Mouse (Mus musculus) lung, embryonic 15.5 days (tissue): ENCODE data around the gene Bahd1. TPM values are rescaled to one million over a fixed set of nuclear protein-coding genes. Genes with fewer than 3 reads are reported as not detected.

Experiments
- ATAC-seq: fragments of 200-750 bp; cut with Nextera tagmentation; 2 replicates; pipeline ENCODE4 v1.8.0; 2017; ENCODE audit warnings: moderate number of reproducible peaks, borderline replicate concordance; ENCODE audit not compliant: low FRiP score, low TSS enrichment; ENCODE audit errors: extremely low read depth
- H3K27ac ChIP-seq: fragments of 300-500 bp; sonication (generic); 2 replicates; pipeline ENCODE4 v1.5.1; 2015; ENCODE audit warnings: moderate library complexity, mild to moderate bottlenecking, inconsistent platforms
- H3K27me3 ChIP-seq: fragments of 300-500 bp; sonication (generic); 2 replicates; pipeline ENCODE4 v1.6.1; 2015; ENCODE audit warnings: inconsistent platforms
- H3K36me3 ChIP-seq: fragments of 300-500 bp; sonication (generic); 2 replicates; pipeline ENCODE4 v1.6.1; 2015; ENCODE audit warnings: inconsistent platforms
- H3K4me1 ChIP-seq: fragments of 300-500 bp; sonication (generic); 2 replicates; pipeline ENCODE4 v1.6.1; 2015; ENCODE audit warnings: inconsistent platforms
- H3K4me2 ChIP-seq: fragments of 300-500 bp; sonication (generic); 2 replicates; pipeline ENCODE4 v1.6.1; 2015; ENCODE audit warnings: inconsistent platforms, mild to moderate bottlenecking, moderate library complexity
- H3K4me3 ChIP-seq: fragments of 300-500 bp; sonication (generic); 2 replicates; pipeline ENCODE4 v1.5.1; 2015; ENCODE audit warnings: mild to moderate bottlenecking, inconsistent platforms
- H3K9ac ChIP-seq: fragments of 300-500 bp; sonication (generic); 2 replicates; pipeline ENCODE4 v1.6.1; 2015; ENCODE audit warnings: inconsistent platforms
- H3K9me3 ChIP-seq: fragments of 300-500 bp; sonication (generic); 2 replicates; pipeline ENCODE4 v1.6.1; 2016; ENCODE audit warnings: inconsistent platforms
- WGBS: fragments of 180-500 bp; shearing (Covaris S2); methylation state at CpG from one replicate; pipeline ENCODE4 v1.1.7; 2015; 5-methylcytosine and 5-hydroxymethylcytosine counted together
- polyA plus RNA-seq: library from polyadenylated mRNA; unstranded; fragments of >200 nt; fragmentation: Nextera tagmentation; extraction: Ambion mirVana; gene quantifications from 2 replicates; pipeline ENCODE4 v1.2.1, GENCODE M21; 2015

Bahd1 gene
- polyA plus RNA-seq, 1 experiment from 2014 or later = 4.3 TPM

DNA sequence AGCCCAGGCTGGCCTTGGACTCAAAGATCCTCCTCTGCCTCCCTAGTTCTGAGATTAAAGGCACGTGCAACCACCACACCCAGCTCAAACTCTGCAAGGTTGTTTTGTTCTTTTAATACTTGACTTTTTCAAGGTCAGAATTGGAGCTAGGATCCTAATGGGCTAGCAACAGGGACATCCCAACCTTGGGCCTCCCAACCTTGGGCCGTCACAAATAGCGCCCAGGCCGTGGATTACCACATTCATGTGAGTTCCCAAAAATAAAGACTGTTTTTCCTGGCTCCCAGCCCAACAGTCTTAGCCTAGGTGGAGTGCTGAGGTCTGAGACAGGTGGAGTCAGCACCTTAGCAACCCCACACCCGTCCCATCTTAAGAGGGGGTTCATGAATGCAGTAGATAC is 18.2 kb upstream of the Bahd1 start:
- Histone ChIP-seq H3K4me2 (no peak overlapping the region), H3K36me3 (peaks cover 14% of the 10 kb centered on the region; the same call in 1 of the 2 replicates), H3K4me1 (peaks cover 4% of the 10 kb centered on the region), H3K27ac (no peak overlapping the region), H3K27me3 (peaks cover 29% of the 10 kb centered on the region), H3K9ac (no peak overlapping the region), H3K4me3 (no peak overlapping the region), H3K9me3 (no peaks in the 10 kb centered on the region)
- 80% methylated on average over 5 of the region's 5 CpGs for WGBS
- ATAC-seq = no peak

DNA sequence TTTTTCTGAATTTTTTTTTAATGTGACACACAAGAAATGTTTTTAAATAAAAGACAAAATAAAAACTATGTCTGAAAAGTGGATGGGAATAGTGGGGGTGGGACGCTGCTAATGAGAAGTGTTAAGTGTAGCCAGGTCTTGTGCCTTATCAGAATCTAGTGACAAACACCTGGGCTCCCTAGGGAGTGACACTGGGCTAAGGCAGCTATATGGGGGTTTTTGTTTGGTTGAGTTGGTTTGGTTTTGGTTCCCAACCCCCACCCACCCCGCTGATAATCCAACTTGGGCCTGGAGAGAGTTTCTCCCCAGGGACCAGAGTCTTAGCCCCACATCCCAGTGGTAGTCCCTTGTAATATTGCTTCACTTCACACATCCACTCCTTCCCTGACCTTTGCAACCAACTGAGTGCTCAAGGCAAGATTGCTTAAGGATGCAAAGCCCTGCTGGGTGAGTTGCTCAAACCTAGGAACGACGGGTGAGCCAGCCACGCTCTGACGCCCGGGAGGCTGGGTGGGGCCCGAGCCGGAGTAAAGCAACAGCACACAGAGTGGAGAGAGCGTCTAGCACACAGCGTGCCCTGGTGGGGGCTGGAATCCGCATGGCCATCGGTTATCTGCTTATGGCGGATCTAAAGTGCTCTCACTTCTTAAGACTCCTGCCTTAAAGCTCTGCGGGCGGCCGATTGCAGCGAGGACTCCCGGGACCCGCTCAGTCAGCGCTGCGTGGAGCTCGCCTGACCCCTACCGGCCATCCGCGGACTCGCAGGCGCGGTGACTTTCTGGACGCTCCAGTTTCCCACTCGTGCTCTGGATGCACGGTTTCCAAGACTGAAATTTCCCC is 17.1 kb upstream of the Bahd1 start:
- WGBS = 2% methylated on average over 32 of the region's 32 CpGs
- peak; percentile 88 for ATAC-seq
- Histone ChIP-seq H3K4me3 (peak overlapping the region; percentile 38), H3K27ac (peak overlapping the region; percentile 42; the same call in 1 of the 2 replicates), H3K36me3 (0 out of 2 replicates have a peak, but pooled peaks cover 4% of the 10 kb centered on the region), H3K4me1 (peaks cover 8% of the 10 kb centered on the region), H3K4me2 (peak overlapping the region; percentile 77), H3K9me3 (no peaks in the 10 kb centered on the region), H3K9ac (peak overlapping the region; percentile 39), H3K27me3 (peaks cover 40% of the 10 kb centered on the region)

DNA sequence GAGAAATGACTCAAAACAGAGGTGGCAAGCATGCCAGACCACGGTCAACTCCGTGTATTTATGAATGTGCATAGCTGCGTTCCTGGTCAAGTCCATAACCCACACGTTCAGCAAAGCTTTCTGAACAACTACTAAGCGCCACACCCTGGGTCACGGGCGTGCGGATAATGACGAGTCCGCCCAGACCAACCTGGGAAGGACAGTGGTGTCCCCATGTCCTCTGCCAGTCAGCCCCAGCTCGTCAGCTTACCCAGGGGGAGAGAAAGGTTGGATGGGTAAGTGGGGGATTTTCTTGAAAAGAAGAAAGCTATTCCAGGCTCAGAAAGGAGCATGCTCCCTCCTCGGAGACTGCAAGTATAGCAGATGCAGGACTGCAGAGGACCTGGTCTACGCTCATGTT is 12.7 kb upstream of the Bahd1 start:
- H3K36me3 ChIP-seq = no peaks in the 10 kb centered on the region

DNA sequence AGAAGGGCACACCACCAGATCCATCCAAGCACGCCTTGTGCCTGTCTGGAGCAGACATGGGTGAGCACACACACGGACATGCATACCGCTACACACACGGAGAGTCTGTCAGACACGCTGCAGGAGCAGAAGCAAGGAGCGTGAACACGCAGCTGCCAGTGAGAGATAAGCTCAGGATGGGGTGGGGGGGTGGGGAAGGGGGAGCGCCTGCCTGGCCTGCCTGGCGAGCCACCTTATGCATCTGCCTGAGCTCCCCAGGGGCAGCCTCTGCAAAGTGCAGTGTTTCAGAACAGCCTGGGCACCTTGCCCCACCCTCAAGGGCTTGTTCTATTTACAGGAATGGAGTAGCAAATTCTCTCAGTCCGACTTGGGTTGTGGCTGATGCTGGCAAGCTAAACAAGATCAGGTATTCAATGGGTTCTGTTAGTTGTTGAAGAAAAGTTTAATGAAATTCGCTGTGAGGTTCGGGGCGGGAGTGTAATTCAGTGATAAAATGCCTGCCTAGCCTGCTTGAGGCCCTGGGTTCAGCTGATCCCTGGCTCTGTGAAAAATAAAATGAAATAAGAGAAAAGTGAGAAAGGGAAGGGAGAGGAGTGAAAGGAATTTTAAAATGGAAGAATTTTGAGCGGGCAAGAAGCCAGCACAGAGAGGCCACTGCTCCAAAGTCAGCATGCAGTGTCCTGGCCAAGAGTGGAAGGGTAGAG is 12.2 kb upstream of the Bahd1 start:
- H3K27ac ChIP-seq = no peak overlapping the region
- WGBS = 13% methylated on average over 14 of the region's 14 CpGs
- no peaks in the 10 kb centered on the region for H3K9me3 ChIP-seq
- peaks cover 8% of the 10 kb centered on the region for H3K4me1 ChIP-seq
- H3K27me3 ChIP-seq = peaks cover 72% of the 10 kb centered on the region
- no peaks in the 10 kb centered on the region for H3K36me3 ChIP-seq
- no peak overlapping the region for H3K4me3 ChIP-seq
- no peak overlapping the region for H3K4me2 ChIP-seq
- ATAC-seq = 0 out of 2 replicates have a peak, but pooled peaks have one; percentile 39
- no peak overlapping the region for H3K9ac ChIP-seq

More for the DNA sequence above, 12.7 kb upstream of the Bahd1 start:
- H3K27me3 ChIP-seq = peaks cover 67% of the 10 kb centered on the region
- 59% methylated on average over 13 of the region's 13 CpGs for WGBS
- no peak overlapping the region for H3K4me2 ChIP-seq
- H3K9ac ChIP-seq = no peak overlapping the region
- no peak overlapping the region for H3K4me3 ChIP-seq
- no peak overlapping the region for H3K27ac ChIP-seq
- H3K4me1 ChIP-seq = peaks cover 9% of the 10 kb centered on the region
- H3K9me3 ChIP-seq = no peaks in the 10 kb centered on the region
- no peak for ATAC-seq

DNA sequence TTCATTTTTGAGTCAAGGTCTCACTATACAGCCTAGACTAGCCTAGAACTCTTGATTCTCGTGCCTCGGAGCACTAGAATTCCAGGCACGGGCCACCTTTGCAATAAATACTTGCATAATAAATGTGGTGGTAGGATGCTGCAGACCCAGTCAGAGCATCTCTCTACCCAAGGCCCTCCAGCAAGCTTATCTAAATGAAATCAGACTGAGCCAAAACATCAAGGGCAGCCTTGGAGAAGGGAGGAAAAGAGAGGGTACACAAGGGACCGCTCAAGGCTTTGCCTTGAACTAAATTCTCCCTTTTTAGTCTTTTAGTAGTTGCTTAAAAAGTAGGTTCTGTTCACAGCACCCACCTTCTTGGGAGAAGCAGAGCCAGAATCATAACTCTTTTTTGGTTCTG is 9.0 kb upstream of the Bahd1 start:
- ATAC-seq = no peak
- WGBS = 78% methylated on average over 4 of the region's 4 CpGs

DNA sequence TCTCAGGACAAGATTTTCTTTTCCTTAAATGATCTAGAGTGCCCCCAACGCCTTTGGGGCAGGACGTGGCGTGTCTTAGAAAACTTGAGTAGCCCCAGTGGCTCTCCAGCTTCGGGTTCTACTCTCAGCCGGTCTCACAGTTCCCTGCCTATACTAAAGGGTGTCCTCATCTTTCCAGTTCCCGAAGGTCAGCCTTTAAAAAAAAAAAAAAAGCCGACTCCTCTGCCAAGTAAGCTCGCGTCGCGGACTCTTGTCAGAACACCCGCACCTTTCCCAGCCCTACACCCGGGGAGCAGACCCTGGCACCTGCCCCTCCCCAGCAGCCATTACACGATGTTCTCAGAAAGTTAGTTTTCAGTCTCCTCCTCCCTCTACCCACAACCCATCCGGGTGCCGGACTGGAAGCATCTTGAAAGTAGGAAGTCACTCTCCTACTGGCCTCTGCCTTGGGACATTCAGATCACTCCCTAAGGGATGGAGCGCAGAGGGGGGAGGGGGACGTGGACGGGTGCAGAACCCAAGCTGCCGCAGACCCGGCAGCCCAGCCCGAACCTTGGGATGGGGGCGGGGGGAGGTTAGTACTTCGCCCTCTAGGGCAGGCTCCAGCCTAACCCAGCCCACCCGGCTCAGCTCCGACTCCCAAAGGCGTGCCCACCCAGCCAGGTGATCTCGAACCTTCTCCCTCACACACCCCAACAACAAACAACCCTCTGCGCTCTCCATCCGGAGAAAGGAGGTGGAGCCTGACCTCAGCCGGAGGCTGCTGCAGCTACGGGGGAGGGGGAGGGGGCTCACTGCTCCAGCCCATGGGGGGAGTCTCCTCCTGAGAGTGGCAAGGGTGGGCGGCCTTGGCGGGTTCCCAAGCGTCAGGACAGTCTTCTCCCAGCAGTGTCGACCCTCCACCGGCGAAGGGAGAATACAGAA is 3.9 kb upstream of the Bahd1 start:
- Histone ChIP-seq H3K27ac (no peak overlapping the region), H3K9me3 (no peaks in the 10 kb centered on the region), H3K27me3 (peaks cover 92% of the 10 kb centered on the region), H3K36me3 (no peaks in the 10 kb centered on the region), H3K4me1 (peaks cover 30% of the 10 kb centered on the region), H3K9ac (peak overlapping the region; percentile 44), H3K4me3 (peak overlapping the region; percentile 46), H3K4me2 (peak overlapping the region; percentile 95)
- no peak for ATAC-seq
- WGBS = 2% methylated on average over 37 of the region's 38 CpGs

More for the DNA sequence above, 9.0 kb upstream of the Bahd1 start:
- Histone ChIP-seq H3K4me2 (no peak overlapping the region), H3K9me3 (no peaks in the 10 kb centered on the region), H3K27ac (no peak overlapping the region), H3K4me1 (peaks cover 10% of the 10 kb centered on the region), H3K36me3 (no peaks in the 10 kb centered on the region), H3K27me3 (peaks cover 81% of the 10 kb centered on the region), H3K4me3 (no peak overlapping the region), H3K9ac (no peak overlapping the region)

DNA sequence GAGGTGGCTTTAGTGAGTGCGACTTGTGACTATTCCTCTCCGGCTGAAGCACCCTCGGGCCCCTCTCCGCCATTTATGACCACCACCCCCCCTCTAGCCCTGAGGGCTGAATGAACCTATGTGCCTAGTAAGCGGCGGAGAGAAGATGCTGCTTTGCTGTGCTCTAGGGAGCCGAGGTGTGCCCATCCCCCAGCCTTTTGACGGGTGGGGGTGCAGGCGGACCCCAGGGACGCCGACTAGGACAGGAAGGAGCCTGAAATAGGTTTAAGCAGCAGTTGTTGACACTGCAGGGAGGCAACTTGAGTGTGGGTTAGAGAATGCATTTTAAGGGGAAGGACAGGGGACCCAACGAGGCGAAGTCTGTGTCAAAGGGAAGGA is 3.3 kb upstream of the Bahd1 start:
- 0 out of 2 replicates have a peak overlapping the region, but pooled peaks have one; percentile 44 for H3K9ac ChIP-seq
- no peak overlapping the region for H3K27ac ChIP-seq
- WGBS = 1% methylated on average over 13 of the region's 13 CpGs
- no peaks in the 10 kb centered on the region for H3K36me3 ChIP-seq
- H3K4me3 ChIP-seq = peak overlapping the region; percentile 46
- peaks cover 30% of the 10 kb centered on the region for H3K4me1 ChIP-seq
- peaks cover 89% of the 10 kb centered on the region for H3K27me3 ChIP-seq
- peak overlapping the region; percentile 95 for H3K4me2 ChIP-seq
- no peak for ATAC-seq
- H3K9me3 ChIP-seq = no peaks in the 10 kb centered on the region

DNA sequence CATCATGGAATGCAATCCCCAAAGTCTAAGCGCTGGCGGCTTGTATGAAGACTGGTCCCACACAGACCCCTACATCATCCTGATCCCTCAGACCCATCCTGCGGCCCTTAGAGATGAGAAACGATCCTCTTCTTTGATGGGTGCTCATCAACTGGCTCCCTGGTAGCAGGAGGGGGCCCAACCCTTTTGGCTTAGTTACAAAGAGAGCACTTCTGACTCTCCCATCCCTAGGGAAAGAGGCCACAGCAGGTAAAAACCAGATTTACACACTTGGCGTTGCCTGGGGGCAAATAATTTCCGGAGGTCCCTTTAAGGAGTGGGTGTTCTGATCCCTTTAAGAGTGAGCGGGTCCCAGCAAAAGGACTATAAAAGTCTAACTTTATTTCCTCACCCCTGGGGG is 2.8 kb upstream of the Bahd1 start:
- H3K27ac ChIP-seq = no peak overlapping the region
- ATAC-seq = no peak
- peak overlapping the region; percentile 46 for H3K4me3 ChIP-seq
- 1% methylated on average over 7 of the region's 7 CpGs for WGBS
- no peaks in the 10 kb centered on the region for H3K9me3 ChIP-seq
- no peaks in the 10 kb centered on the region for H3K36me3 ChIP-seq
- H3K4me2 ChIP-seq = peak overlapping the region; percentile 95
- peaks cover 85% of the 10 kb centered on the region for H3K27me3 ChIP-seq
- H3K9ac ChIP-seq = no peak overlapping the region
- H3K4me1 ChIP-seq = peaks cover 31% of the 10 kb centered on the region

DNA sequence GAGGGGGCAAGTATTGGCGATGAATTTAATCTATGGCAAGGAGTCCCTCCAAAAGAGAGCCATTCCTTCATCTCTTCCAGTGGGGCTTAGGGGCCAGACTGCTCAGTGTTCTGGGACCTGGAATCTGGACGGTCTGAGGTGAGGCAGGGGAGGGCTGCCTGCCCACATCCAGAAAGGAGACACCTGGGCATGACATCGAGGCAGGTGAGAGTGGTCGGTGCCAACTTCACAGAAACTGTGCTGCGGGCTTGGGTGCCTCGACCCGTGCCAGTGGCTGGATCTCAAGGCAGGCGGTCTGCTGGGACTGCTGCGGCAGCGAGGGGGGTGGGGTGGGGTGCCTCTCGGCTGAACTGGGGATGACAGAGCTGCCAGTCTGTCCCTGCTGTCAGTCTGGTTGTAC is 2.4 kb upstream of the Bahd1 start:
- WGBS = 4% methylated on average over 11 of the region's 11 CpGs
- Histone ChIP-seq H3K27ac (no peak overlapping the region), H3K9ac (no peak overlapping the region), H3K27me3 (peaks cover 81% of the 10 kb centered on the region), H3K9me3 (no peaks in the 10 kb centered on the region), H3K4me1 (peaks cover 35% of the 10 kb centered on the region), H3K4me2 (peak overlapping the region; percentile 95; the same call in 1 of the 2 replicates), H3K4me3 (no peak overlapping the region), H3K36me3 (no peaks in the 10 kb centered on the region)
- no peak for ATAC-seq

DNA sequence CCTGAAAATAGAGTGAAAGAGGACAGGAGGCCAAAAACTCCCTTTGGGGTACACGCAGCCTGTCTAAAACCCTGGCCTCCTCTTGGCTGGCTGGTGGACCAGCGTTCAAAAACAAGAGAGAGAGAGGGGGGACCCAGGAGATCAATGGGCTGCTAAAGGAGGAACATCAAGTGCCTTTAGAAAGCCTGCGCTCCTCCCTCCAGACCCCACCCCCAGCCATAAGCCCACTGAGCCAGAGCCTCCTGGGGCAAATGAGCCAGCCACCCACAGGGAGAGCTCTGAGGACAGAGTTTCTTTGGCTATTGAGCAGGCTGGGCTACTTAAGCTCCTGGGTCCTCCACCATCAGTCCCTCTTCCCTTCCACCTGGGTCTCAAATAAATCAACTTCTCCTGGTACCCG is 1.4 kb upstream of the Bahd1 start:
- Histone ChIP-seq H3K4me3 (no peak overlapping the region), H3K4me1 (peaks cover 44% of the 10 kb centered on the region), H3K4me2 (no peak overlapping the region), H3K27ac (no peak overlapping the region), H3K9ac (no peak overlapping the region), H3K9me3 (no peaks in the 10 kb centered on the region), H3K36me3 (no peaks in the 10 kb centered on the region), H3K27me3 (peaks cover 71% of the 10 kb centered on the region)
- WGBS = 8% methylated on average over 4 of the region's 4 CpGs
- ATAC-seq = no peak

DNA sequence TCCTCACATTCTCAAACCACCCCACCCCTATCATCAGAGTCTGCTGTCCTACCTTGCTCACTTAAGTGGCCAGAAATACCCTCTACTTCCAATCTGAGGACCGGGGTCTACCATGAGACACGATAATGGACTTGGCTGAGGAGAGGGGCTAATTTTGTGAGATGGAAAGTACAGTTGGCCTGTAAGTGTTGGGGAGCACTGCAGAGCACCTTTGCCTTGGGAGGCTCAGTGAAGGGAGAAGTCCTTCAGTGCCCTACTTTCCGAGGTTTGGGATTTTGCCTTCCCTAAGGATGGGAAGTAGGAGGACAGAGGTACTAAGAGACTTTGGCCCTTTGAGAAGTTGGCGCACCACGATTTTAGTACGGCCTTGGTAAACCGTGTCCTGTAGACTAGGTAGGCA is 871 bp upstream of the Bahd1 start:
- peaks cover 44% of the 10 kb centered on the region for H3K4me1 ChIP-seq
- WGBS = 15% methylated on average over 7 of the region's 7 CpGs
- no peak overlapping the region for H3K4me3 ChIP-seq
- H3K27ac ChIP-seq = no peak overlapping the region
- H3K36me3 ChIP-seq = no peaks in the 10 kb centered on the region
- H3K9ac ChIP-seq = no peak overlapping the region
- no peak overlapping the region for H3K4me2 ChIP-seq
- peaks cover 66% of the 10 kb centered on the region for H3K27me3 ChIP-seq
- no peak for ATAC-seq
- no peaks in the 10 kb centered on the region for H3K9me3 ChIP-seq
